Mouse (Mus musculus): ENCODE measurements around the gene Smg5.

DNA sequence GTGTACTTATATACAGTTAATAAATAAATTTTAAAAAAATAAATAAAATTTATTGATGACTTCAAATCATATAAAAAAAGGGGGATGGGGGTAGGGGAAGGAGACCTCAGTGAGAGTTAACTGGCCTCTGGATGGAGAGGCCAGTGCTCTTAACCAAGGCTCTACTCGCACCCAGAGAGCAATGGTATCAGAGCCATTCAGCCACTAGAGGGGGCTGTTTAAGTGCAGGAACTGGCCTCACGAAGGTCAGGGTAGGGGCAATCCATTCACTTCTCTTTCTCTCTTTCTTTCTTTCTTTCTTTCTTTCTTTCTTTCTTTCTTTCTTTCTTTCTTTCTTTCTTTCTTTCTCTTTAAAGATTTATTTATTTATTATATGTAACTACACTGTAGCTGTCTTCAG, 4.8 kb upstream of the Smg5 start:
- TF ChIP-seq CTCF (IDR thresholded peaks at IDR 0.05; ENCODE audit: borderline replicate concordance, insufficient read depth, low read depth, low read length) (peak; percentile 66; the same call in 1 of the 2 replicates), POLR2A (IDR thresholded peaks at IDR 0.05; ENCODE audit: borderline replicate concordance, insufficient read depth, low read length) (no peak)

Measured in cerebellum, adult 2 months (tissue).